Mouse (Mus musculus) effector memory CD4-positive, alpha-beta T cell, adult 5 months (primary cell): ENCODE results near the gene Zbed5. TPM values are rescaled to one million over a fixed set of nuclear protein-coding genes. Genes with fewer than 3 reads are reported as not detected.

Source experiments
- polyA plus RNA-seq: library from polyadenylated mRNA; unstranded; fragments of 100-300 nt; shearing (Covaris generic); gene quantifications from one replicate; pipeline ENCODE4 v1.2.1, GENCODE M21; 2017

Gene Zbed5
- polyA plus RNA-seq = 0.80 TPM

GRCm38 (mm10) chr5:129895198-129896088 is at the start of gene Zbed5:
Gene Zbed5, plus strand, starts transcription at chr5:129895723.

GRCm38 (mm10) chr5:129846752-129847557 is 48.6 kb upstream of the Zbed5 start, which contains the start of gene Sumf2:
Gene Sumf2, plus strand, starts transcription at chr5:129846986.

GRCm38 (mm10) chr5:129886911-129887636 is 8.4 kb upstream of the Zbed5 start, which contains the start of gene Chchd2:
Gene Chchd2, minus strand, starts transcription at chr5:129887470.

DNA sequence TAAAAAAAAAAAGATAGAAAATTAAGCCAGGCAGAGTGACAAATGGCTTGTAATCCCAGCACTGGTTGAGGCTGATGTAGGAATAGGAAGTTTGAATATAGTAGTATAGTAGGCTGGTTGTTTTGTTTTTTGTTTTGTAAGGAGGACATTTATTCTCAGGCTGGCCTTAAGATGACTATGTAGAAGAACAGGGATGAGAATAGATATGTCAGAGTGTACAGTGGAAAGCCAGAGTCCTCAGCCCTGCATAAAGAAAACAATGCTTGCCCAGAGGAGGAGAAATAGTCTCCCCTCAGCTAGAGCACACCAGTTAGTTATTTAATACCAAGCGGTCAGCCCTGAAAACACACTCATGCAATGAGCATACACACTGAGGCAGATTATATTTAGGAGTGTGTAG is 2.9 kb downstream of the Zbed5 start, which contains the start of gene Phkg1:
Phkg1 (minus strand) TSS at position 101 of the 400 bp plus-strand sequence.

GRCm38 (mm10) chr5:129908242-129908965 is 12.9 kb downstream of the Zbed5 start, which contains the start of gene Nupr1l:
Gene Nupr1l, plus strand, starts transcription at chr5:129908540.

GRCm38 (mm10) chr5:129941495-129942045 is 46.0 kb downstream of the Zbed5 start, which contains the start of gene Vkorc1l1:
Gene Vkorc1l1, plus strand, starts transcription at chr5:129941970.

Other genes with a start within 250 kb of the Zbed5 start
- gene Zfp11, start 225.6 kb upstream of the Zbed5 start, polyA plus RNA-seq = 1.2 TPM
- not detected for gene Sept14, start 187.2 kb upstream of the Zbed5 start, polyA plus RNA-seq
- gene Mrps17, start 180.2 kb upstream of the Zbed5 start, polyA plus RNA-seq = 58.1 TPM
- gene Nipsnap2, start 170.7 kb upstream of the Zbed5 start, polyA plus RNA-seq = 17.4 TPM
- gene Psph, start 108.3 kb upstream of the Zbed5 start, polyA plus RNA-seq = 19.8 TPM
- gene Sumf2, start 48.7 kb upstream of the Zbed5 start, polyA plus RNA-seq = 12.6 TPM
- gene Chchd2, start 8.3 kb upstream of the Zbed5 start, polyA plus RNA-seq = 409 TPM
- 0.31 TPM for gene Phkg1, start 2.8 kb downstream of the Zbed5 start, polyA plus RNA-seq
- gene Nupr1l, start 12.8 kb downstream of the Zbed5 start, polyA plus RNA-seq = not detected
- 12.7 TPM for gene Vkorc1l1, start 46.2 kb downstream of the Zbed5 start, polyA plus RNA-seq
- gene Gusb, start 107.3 kb downstream of the Zbed5 start, polyA plus RNA-seq = 18.1 TPM
- 45.4 TPM for gene Asl, start 133.5 kb downstream of the Zbed5 start, polyA plus RNA-seq
- gene Crcp, start 133.6 kb downstream of the Zbed5 start, polyA plus RNA-seq = 17.8 TPM
- gene Tpst1, start 177.6 kb downstream of the Zbed5 start, polyA plus RNA-seq = 6.7 TPM
- gene Kctd7, start 249.1 kb downstream of the Zbed5 start, polyA plus RNA-seq = 1.2 TPM